Mouse (Mus musculus) left cerebral cortex, adult 2 months (tissue): ENCODE results near the gene Mkrn1. TPM values are rescaled to one million over a fixed set of nuclear protein-coding genes. Genes with fewer than 3 reads are reported as not detected.
A peak's percentile ranks its signal among the peaks of the same experiment; 100 is the strongest.
"Not testable (repeated sequence)": the region's sequence is repeated elsewhere in the genome, so short reads cannot be mapped to it uniquely, and the experiment has no call there.

Experiments
- DNase-seq, 2 experiments: peaks; one replicate each; pipeline ENCODE4 v3.0.0; 2021 to 2022; ENCODE audit warnings: low spot score in 2 of 2, mixed read lengths in 1 of 2; ENCODE audit errors: extremely low spot score in 1 of 2
- H3K27ac ChIP-seq: fragments of 200-600 bp; 2 replicates; pipeline ENCODE4 v1.8.1; 2022
- H3K4me3 ChIP-seq: fragments of 200-600 bp; 2 replicates; pipeline ENCODE4 v1.8.1; 2022
- CTCF ChIP-seq: fragments of 200-600 bp; IDR thresholded peaks from 2 replicates; pipeline ENCODE4 v1.8.1; 2022; ENCODE audit warnings: antibody characterized with exemption, mild to moderate bottlenecking, moderate library complexity
- intact Hi-C: fragments of 180-260 bp; cut with DNase I; formaldehyde crosslinking; loops from one replicate; pipeline ENCODE4 v1.15.1; 2025
- total RNA-seq, 2 experiments: library from RNA; stranded (reverse); gene quantifications; 2 replicates each; pipeline ENCODE4 v1.2.3; 2021

Mkrn1 gene
- total RNA-seq, 2 experiments from 2014 or later: 132 to 136 TPM

GRCm38 (mm10) chr6:39403136-39403535, 17.1 kb downstream of the Mkrn1 start:
- DNase-seq: no peak
- intact Hi-C loops: no loop called here

DNA sequence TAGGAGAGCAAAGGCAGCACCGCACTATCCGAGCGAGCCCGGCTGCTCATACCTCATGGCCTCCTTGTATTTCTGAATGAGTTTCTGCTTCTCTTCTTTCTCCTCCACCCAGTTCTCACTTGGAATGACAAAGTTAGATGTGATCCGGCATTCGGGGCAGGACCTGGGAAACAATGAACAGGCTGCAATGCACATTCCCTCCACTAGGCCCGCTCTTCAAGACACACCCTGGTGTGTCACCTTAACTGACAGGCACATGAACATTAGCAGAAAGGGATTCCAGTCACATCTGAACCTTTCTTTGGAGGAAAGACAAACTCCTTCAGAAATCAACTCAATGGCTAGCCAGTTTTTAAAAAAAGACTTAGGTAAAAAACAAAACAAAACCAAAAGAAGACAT, 19.9 kb downstream of the Mkrn1 start:
- intact Hi-C loops: no loop called here
- no peak for DNase-seq
- Histone ChIP-seq H3K27ac (no peak overlapping the region), H3K4me3 (no peak overlapping the region)
- peak; percentile 67 for TF ChIP-seq CTCF

More at GRCm38 (mm10) chr6:39403136-39403535, 17.1 kb downstream of the Mkrn1 start:
- Histone ChIP-seq H3K27ac (no peak overlapping the region), H3K4me3 (no peak overlapping the region)
- no peak for TF ChIP-seq CTCF

DNA sequence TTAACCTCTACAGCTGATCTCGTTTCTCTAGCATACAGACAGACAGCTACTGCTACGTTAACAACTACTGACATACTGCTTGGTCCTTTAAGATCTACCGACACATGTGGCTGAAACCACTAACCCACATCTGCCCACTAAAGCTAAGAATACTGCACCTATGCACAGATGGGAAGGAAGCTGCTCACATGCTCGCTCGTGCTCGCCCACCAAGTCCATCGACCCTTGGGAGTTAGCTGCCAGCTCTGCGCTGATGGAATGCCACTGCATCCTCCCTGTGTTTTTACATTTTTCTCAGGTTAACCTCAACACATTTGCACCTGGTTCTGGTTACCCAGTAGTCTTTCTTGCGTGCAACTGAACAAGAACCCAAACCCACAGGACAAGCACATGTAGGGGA, 21.9 kb downstream of the Mkrn1 start:
- intact Hi-C loops: no loop called here
- Histone ChIP-seq H3K27ac (no peak overlapping the region), H3K4me3 (no peak overlapping the region)
- TF ChIP-seq CTCF: no peak
- no peak for DNase-seq

- TF ChIP-seq CTCF: no peak
- intact Hi-C loops: no loop called here
- DNase-seq: no peak
Observed at GRCm38 (mm10) chr6:39397046-39397445, 23.2 kb downstream of the Mkrn1 start.

GRCm38 (mm10) chr6:39395916-39396315, 24.3 kb downstream of the Mkrn1 start:
- H3K27ac ChIP-seq: no peak overlapping the region
- no peak for DNase-seq
- H3K4me3 ChIP-seq: no peak overlapping the region
- intact Hi-C loops: no loop called here
- no peak for TF ChIP-seq CTCF

More at GRCm38 (mm10) chr6:39397046-39397445, 23.2 kb downstream of the Mkrn1 start:
- Histone ChIP-seq H3K4me3 (no peak overlapping the region), H3K27ac (no peak overlapping the region)

DNA sequence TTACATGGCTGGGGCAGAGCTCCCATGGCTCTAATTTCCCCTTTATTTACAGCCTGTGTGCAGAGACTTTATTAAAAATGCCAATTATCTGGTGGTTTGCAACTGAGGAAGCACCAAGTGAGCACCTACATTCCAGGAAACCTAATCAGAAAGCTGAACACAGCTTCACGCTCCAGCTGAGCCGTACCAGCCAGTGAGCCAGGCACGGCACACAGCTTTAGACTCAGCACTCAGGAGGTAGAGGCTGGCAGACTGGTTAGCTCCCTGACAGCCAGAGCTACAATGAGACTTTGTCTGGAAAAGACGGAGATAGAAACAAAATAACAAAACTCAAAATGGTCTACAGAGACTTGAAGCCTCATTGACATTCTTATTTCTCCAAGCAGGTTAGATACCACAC, 24.8 kb downstream of the Mkrn1 start:
- no peak for TF ChIP-seq CTCF
- no peak overlapping the region for H3K27ac ChIP-seq
- DNase-seq: no peak
- intact Hi-C loops: no loop called here
- no peak overlapping the region for H3K4me3 ChIP-seq

GRCm38 (mm10) chr6:39389988-39390387, 30.3 kb downstream of the Mkrn1 start:
- no peak for DNase-seq
- Histone ChIP-seq H3K4me3 (no peak overlapping the region), H3K27ac (no peak overlapping the region)
- no peak for TF ChIP-seq CTCF
- intact Hi-C loops: no loop called here

DNA sequence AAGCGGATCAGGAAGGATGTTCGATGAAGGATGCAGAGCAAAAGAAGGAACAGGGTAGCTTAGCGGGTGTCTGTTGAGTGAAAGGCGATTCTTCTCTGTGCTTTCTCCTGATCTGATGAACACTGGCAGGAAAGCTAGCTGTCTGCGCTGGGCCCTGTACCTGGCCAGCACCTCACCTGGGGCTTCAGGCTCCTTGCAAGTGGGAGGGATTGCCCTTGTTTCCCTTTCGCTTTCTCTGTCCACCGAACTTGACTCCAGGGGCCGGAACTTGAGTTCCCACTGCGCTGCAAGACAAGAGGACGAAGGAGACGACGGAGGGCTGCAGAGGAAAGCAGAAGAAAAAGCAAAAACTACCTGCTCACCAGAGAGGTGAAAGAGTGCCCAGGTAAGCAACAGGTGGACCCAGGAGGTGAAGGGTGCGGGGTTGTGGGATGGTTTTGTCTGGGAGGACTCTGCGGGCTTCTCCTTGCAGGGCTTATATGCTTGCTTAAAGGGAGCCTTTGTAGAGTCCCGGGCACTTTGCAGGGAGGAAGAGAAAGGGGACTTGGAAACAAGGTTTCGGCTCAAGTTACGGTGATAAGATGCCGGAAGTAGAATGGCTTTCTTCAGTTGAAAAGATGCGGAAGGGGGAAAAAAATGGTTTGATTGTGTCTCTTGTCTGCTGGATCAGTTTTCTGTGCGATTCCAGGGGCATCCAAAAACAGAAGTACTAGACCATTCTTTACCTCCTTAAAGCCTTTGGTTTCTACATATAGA, 39.0 kb downstream of the Mkrn1 start, which contains the start of gene Rab19:
Gene Rab19 (plus strand): TSS at position 51 of the 756 bp plus-strand sequence.
- intact Hi-C loops: no loop called here

DNA sequence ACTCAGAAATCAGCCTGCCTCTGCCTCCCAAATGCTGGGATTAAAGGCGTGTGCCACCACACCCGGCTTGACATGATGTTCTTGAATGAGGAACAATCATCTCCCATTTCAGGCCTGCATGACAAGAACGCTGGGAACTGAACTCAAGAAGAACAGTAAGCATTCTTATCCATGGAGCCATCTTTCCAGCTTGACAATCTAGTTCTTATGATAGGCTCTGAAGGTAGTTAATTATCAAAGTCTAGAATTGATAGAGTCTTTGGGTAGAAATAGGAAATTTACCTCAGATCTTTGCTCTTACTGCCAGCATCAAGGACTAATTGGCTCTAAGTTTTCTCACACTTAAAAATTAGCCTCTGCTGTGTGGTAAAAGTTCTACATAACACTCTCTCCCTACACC, 40.0 kb downstream of the Mkrn1 start:
- intact Hi-C loops: no loop called here
- Histone ChIP-seq H3K27ac (no peak overlapping the region), H3K4me3 (no peak overlapping the region)
- no peak for DNase-seq
- no peak for TF ChIP-seq CTCF

More for the DNA sequence above, 39.0 kb downstream of the Mkrn1 start, which contains the start of gene Rab19:
- Histone ChIP-seq H3K4me3 (peak within 1 kb of the TSS; percentile 34), H3K27ac (no peak within 1 kb of the TSS)
- TF ChIP-seq CTCF: no peak
- no peak for DNase-seq

DNA sequence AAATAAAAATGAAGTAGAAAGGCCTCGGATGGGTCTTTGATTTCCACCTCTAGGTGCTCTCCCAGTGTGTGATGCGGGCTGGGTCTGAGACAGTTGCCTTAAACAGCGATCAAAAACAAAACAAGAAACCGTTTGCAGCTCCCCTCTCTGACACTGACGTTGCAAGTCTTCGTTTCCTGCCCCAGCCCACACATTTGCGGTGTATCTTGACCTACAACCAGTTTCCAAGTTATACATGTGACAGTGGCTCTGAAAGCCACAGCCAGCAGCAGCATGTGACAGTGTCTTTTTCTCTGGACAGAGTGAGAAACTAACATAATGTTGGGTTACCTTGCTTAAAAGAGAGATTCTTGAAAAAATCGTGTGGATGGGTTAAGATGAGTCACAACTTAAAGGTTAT, 40.5 kb downstream of the Mkrn1 start:
- Histone ChIP-seq H3K4me3 (no peak overlapping the region), H3K27ac (no peak overlapping the region)
- intact Hi-C loops: no loop called here
- no peak for TF ChIP-seq CTCF
- no peak for DNase-seq

DNA sequence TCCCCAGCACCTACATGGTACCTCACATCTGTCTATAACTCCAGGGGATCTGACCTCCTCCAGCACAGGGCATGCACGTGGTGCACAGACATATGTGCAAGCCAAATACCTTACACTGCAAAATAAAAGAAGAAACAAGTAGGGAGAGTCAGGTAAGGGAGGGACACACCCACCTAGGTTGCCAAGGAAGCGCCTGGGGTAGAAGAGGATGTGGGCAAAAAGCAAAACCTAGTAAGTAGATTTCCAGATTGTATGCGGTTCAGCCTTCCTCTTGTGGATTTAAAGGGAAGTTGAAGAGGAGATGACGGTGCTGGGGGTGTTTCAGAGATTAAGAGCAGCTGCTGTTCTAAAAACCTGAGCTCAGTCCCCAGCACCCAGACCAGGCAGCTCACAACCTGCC, 41.0 kb downstream of the Mkrn1 start:
- intact Hi-C loops: no loop called here
- no peak for TF ChIP-seq CTCF
- H3K4me3 ChIP-seq: no peak overlapping the region
- H3K27ac ChIP-seq: no peak overlapping the region
- DNase-seq: no peak

DNA sequence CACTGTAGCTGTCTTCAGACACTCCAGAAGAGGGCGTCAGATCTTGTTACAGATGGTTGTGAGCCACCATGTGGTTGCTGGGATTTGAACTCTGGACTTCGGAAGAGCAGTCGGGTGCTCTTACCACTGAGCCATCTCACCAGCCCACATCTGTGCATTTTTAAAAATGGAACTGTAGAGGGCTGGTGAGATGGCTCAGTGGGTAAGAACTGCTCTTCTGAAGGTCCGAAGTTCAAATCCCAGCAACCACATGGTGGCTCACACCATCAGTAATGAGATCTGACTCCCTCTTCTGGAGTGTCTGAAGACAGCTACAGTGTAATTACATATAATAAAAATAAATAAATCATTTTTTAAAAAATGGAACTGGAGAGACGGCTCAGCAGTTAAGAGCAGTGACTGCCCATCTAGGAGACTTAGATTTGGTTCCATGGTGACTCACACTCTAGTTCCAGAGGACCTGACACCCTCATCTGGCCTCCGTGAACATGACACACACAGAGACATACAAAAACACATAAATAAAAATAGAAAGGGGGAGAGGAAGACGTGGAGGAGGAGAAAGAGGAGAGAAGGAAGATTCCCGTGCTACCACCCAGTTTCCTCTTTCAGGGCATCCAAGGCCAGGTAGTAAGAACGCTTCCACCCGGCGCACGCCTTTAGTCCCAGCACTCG, 42.0 kb downstream of the Mkrn1 start:
- not testable (repeated sequence) for DNase-seq

GRCm38 (mm10) chr6:39377311-39377827, 42.9 kb downstream of the Mkrn1 start, which contains the start of gene Slc37a3:
Gene Slc37a3 (minus strand): TSS chr6:39377675.
- peak; percentile 90 for DNase-seq
- no peak for TF ChIP-seq CTCF
- intact Hi-C loops: no loop called here
- H3K27ac ChIP-seq: peak within 1 kb of the TSS; percentile 93
- H3K4me3 ChIP-seq: peak within 1 kb of the TSS; percentile 100

More for the DNA sequence above, 42.0 kb downstream of the Mkrn1 start:
- H3K27ac ChIP-seq, intact Hi-C loops, H3K4me3 ChIP-seq: not testable (repeated sequence)
